Mouse (Mus musculus): ENCODE results near the gene Armh3. TPM values are rescaled to one million over a fixed set of nuclear protein-coding genes. Genes with fewer than 3 reads are reported as not detected.

Gene Armh3
- polyA plus RNA-seq, 1 experiment, result 15.3 TPM

GRCm38 (mm10) chr19:45775486-45775885 lies 222.8 kb downstream of the Armh3 start:
- Histone ChIP-seq H3K4me1 (ENCODE audit: control insufficient read depth, insufficient read depth, low read length) (no peaks in the 10 kb centered on the region; the same call in 1 of the 2 replicates), H3K4me3 (ENCODE audit: insufficient read depth, low read length) (no peak overlapping the region)
- TF ChIP-seq CTCF (IDR thresholded peaks at IDR 0.05; ENCODE audit: borderline replicate concordance, insufficient read depth, low read length) (no peak), POLR2A (IDR thresholded peaks at IDR 0.05; ENCODE audit: low read depth, low read length) (no peak)

GRCm38 (mm10) chr19:45771501-45771900 lies 226.8 kb downstream of the Armh3 start:
- Histone ChIP-seq H3K27ac (ENCODE audit: insufficient read depth, low read length) (no peak overlapping the region), H3K4me3 (ENCODE audit: insufficient read depth, low read length) (no peak overlapping the region), H3K4me1 (ENCODE audit: control insufficient read depth, insufficient read depth, low read length) (no peaks in the 10 kb centered on the region)
- no peak for TF ChIP-seq CTCF (IDR thresholded peaks at IDR 0.05; ENCODE audit: borderline replicate concordance, insufficient read depth, low read length)
- TF ChIP-seq POLR2A (IDR thresholded peaks at IDR 0.05; ENCODE audit: low read depth, low read length), result no peak

More at GRCm38 (mm10) chr19:45775486-45775885, 222.8 kb downstream of the Armh3 start:
- H3K27ac ChIP-seq (ENCODE audit: insufficient read depth, low read length), result no peak overlapping the region

Other genes with a start within 250 kb of the Armh3 start
- 95.8 and 99.4 TPM in 2 replicates for gene Npm3, start 248.9 kb downstream of the Armh3 start, polyA plus RNA-seq (2011; ENCODE audit: insufficient read length, low read depth, missing spikeins)
- gene Mgea5, start 214.7 kb downstream of the Armh3 start, polyA plus RNA-seq (2011; ENCODE audit: insufficient read length, low read depth, missing spikeins), result 87.3 and 87.4 TPM in 2 replicates
- not detected in 2 replicates for gene Kcnip2, start 182.4 kb downstream of the Armh3 start, polyA plus RNA-seq (2011; ENCODE audit: insufficient read length, low read depth, missing spikeins)
- 4.7 and 5.4 TPM in 2 replicates for gene Hps6, start 5.0 kb upstream of the Armh3 start, polyA plus RNA-seq (2011; ENCODE audit: insufficient read length, low read depth, missing spikeins)
- 46.9 and 58.0 TPM in 2 replicates for gene Pprc1, start 46.4 kb upstream of the Armh3 start, polyA plus RNA-seq (2011; ENCODE audit: insufficient read length, low read depth, missing spikeins)
- 116 and 124 TPM in 2 replicates for gene Ldb1, start 46.7 kb upstream of the Armh3 start, polyA plus RNA-seq (2011; ENCODE audit: insufficient read length, low read depth, missing spikeins)
- gene Nolc1, start 77.4 kb upstream of the Armh3 start, polyA plus RNA-seq (2011; ENCODE audit: insufficient read length, low read depth, missing spikeins), result 56.2 and 57.1 TPM in 2 replicates
- gene Elovl3, start 133.4 kb upstream of the Armh3 start, polyA plus RNA-seq (2011; ENCODE audit: insufficient read length, low read depth, missing spikeins), result not detected in 2 replicates
- gene Pitx3, start 149.8 kb upstream of the Armh3 start, polyA plus RNA-seq (2011; ENCODE audit: insufficient read length, low read depth, missing spikeins), result not detected in 2 replicates
- gene Gbf1, start 154.0 kb upstream of the Armh3 start, polyA plus RNA-seq (2011; ENCODE audit: insufficient read length, low read depth, missing spikeins), result 64.8 and 86.4 TPM in 2 replicates